Mouse (Mus musculus): ENCODE measurements around the gene Qk.

DNA sequence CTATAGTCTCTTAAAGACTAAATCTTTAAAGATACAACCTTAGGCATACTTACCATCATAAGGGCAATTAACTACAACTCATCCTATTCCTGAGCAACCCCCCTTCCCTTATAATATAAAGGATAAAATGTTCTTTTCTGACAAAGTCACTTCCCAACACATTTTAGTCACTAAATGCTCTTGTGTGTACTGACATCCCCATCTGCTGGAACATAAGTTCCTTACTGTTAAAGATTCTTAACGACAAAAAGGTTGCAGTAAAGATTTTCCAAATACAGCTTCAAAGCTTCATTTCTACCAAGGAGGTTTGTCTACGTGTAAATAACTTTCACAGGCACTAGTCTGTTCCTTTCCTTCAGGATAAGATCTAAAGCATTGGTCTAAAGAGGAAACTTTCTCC lies 13.2 kb downstream of the Qk start:
- TF ChIP-seq POLR2A (IDR thresholded peaks at IDR 0.05; ENCODE audit: borderline replicate concordance, insufficient read depth, low read length) = no peak
- TF ChIP-seq CTCF (IDR thresholded peaks at IDR 0.05; ENCODE audit: borderline replicate concordance, insufficient read depth, low read depth, low read length) = no peak

Data from cerebellum, adult 2 months (tissue).